Mouse (Mus musculus) CH12.LX (cell line): ENCODE results near the gene Lrrc28.

Experiments used
- CTCF ChIP-seq, 2 experiments: IDR thresholded peaks in 1 of 2; conservative IDR thresholded peaks in 1 of 2; 2 replicates each; pipeline ENCODE4 v1.5.1; 2011 to 2012; ENCODE audit warnings: low read depth in 2 of 2, low read length in 2 of 2, improper control_type of control experiment in 1 of 2, inconsistent platforms in 1 of 2, mild to moderate bottlenecking in 1 of 2, moderate library complexity in 1 of 2
- E2F4 ChIP-seq: IDR thresholded peaks from 2 replicates; pipeline ENCODE4 v1.6.1; 2011; ENCODE audit warnings: low read depth, low read length, improper control_type of control experiment; ENCODE audit not compliant: insufficient replicate concordance
- MAX ChIP-seq: IDR thresholded peaks from 2 replicates; pipeline ENCODE4 v1.6.1; 2011; ENCODE audit warnings: low read length, improper control_type of control experiment
- POLR2A ChIP-seq: IDR thresholded peaks from 2 replicates; pipeline ENCODE4 v1.6.1; 2011; ENCODE audit warnings: low read depth, mild to moderate bottlenecking, improper control_type of control experiment, low read length
- RCOR1 ChIP-seq: conservative IDR thresholded peaks from 2 replicates; pipeline ENCODE4 v1.6.1; 2012; ENCODE audit warnings: low read depth, mild to moderate bottlenecking, inconsistent platforms, low read length, improper control_type of control experiment
- USF2 ChIP-seq: conservative IDR thresholded peaks from 2 replicates; pipeline ENCODE4 v1.6.1; 2011; ENCODE audit warnings: low read depth, low read length, improper control_type of control experiment

DNA sequence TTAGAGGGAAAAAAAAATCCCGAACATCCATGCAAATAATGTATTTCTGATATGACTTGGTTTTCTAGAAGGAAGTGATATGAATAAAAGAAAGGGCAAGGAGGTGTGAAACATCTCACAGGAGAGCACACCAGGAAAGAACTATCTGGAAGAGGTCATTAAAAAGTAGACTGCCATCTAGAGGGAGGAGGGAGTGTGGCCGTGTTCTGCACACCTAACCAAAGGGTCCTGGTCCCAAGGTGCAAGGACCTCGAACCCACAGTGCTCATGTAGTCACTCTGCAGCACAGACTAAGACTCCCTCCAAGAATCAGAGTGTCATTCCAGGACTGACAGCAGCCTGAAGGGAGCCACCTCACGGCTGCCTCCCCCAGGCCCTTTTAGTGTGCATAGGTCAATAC is 124.1 kb downstream of the Lrrc28 start:
- TF ChIP-seq USF2 = no peak
- TF ChIP-seq MAX = peak; percentile 13; the same call in 1 of the 2 replicates
- no peak for TF ChIP-seq POLR2A
- TF ChIP-seq E2F4 = no peak
- TF ChIP-seq RCOR1 = no peak
- peak; percentile 49 to 70; a peak in 3 of 4 replicates for TF ChIP-seq CTCF (conservative IDR thresholded peaks at IDR 0.05 in 1 of 2, IDR thresholded peaks at IDR 0.05 in 1 of 2; ENCODE audit: low read depth in 2 of 2, low read length in 2 of 2)
